Mouse (Mus musculus) neutrophil, adult 65 days (primary cell): ENCODE measurements around the gene Apoc1. TPM values are rescaled to one million over a fixed set of nuclear protein-coding genes. Genes with fewer than 3 reads are reported as not detected.

Experiments used
- total RNA-seq: library from RNA; stranded (reverse); gene quantifications from 2 replicates; pipeline ENCODE4 v1.2.4, GENCODE M21; 2023

The Apoc1 gene
- 2.2 TPM in 1 of 2 replicates, not detected in the other for total RNA-seq

GRCm38 (mm10) chr7:19691873-19692865 is at the start of gene Apoc1:
Apoc1 (minus strand) TSS chr7:19692660.

DNA sequence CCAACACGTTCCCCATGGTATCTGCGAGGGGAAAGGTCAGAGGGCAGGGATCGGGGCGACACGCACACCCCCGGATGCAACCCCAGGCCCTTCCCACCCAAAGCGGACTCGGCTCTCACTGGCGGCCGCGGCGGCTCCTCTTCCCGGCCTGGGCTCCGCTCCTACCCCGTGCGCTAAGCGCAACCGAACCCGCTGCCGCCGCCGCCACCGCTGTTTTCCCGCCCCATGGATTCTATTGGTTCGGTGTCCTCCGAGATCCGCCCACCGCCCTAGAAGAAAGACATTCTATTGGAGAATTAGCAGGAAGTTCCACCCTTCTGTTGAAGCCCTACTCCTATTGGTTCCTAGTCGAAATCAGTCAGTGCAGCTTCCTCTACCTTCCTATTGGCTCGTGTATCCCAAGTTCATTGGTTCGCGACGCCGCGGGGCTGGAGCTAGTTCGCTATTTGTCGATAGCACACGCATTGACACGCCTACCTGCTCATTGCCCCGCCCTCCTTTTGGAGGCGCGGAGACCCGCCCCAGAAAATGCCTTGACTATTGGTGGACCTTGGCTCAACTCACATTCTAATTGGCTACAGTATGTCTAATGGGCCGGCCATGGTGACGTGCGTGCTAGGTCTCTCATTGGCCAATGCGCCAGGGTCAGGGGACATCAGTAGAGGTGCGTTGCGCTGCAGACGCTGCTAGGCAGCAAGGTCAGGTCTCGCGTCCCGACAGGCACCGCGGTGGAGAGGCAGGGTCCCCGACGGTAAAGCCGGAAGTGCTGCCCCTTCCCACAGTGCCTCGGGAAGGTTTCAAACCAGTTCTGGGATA is 23.0 kb upstream of the Apoc1 start, which contains the start of gene Tomm40:
Tomm40 (minus strand) TSS at position 200 of the 816 bp plus-strand sequence.

GRCm38 (mm10) chr7:19698907-19699826 is 6.7 kb upstream of the Apoc1 start, which contains the start of gene Apoe:
Apoe (minus strand) TSS chr7:19699188.

GRCm38 (mm10) chr7:19681202-19681694 is 11.2 kb downstream of the Apoc1 start, which contains the start of the genes Gm44805 and Apoc4:
Gm44805 (minus strand) TSS chr7:19681423.
Apoc4 (minus strand) TSS chr7:19681479.

DNA sequence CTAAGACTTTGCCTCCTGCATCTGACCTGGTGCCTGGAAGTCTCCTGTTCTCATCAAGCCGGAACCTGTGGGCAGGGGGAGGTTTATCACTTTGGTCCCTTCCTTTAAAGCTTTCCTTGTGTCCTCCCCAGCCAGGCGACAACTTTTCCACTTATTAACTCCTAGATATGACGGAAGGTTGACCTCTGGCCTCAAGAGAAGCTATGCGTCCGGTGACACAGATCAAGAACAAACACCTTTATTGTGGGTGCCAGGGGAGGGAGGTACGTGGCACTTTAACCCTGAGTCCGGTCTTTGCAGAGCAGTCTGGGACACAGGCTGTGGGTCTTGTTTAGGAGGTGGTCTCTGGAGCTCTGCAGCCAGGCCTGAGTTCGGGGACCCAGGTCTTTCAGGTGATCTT is 14.6 kb downstream of the Apoc1 start, which contains the start of gene Apoc2:
Apoc2 (minus strand) TSS at position 70 of the 400 bp plus-strand sequence.

GRCm38 (mm10) chr7:19664955-19665841 is 27.3 kb downstream of the Apoc1 start, which contains the start of gene Clptm1:
Clptm1 (minus strand) TSS chr7:19665033.

Other genes with a start within 250 kb of the Apoc1 start
- gene Mark4, start 233.8 kb downstream of the Apoc1 start, total RNA-seq: 29.7 and 32.2 TPM in 2 replicates
- gene Exoc3l2, start 229.3 kb downstream of the Apoc1 start, total RNA-seq: 0.59 and 0.60 TPM in 2 replicates
- gene Bloc1s3, start 184.3 kb downstream of the Apoc1 start, total RNA-seq: 9.0 and 9.5 TPM in 2 replicates
- gene Trappc6a, start 184.3 kb downstream of the Apoc1 start, total RNA-seq: 16.0 and 21.7 TPM in 2 replicates
- not detected in 2 replicates for gene Nkpd1, start 174.8 kb downstream of the Apoc1 start, total RNA-seq
- gene Ppp1r37, start 129.6 kb downstream of the Apoc1 start, total RNA-seq: 36.2 and 46.8 TPM in 2 replicates
- 2.4 and 2.6 TPM in 2 replicates for gene Zfp296, start 115.4 kb downstream of the Apoc1 start, total RNA-seq
- gene Gemin7, start 115.1 kb downstream of the Apoc1 start, total RNA-seq: 43.7 and 47.4 TPM in 2 replicates
- gene Clasrp, start 88.2 kb downstream of the Apoc1 start, total RNA-seq: 42.9 and 53.0 TPM in 2 replicates
- 36.5 and 42.9 TPM in 2 replicates for gene Relb, start 63.2 kb downstream of the Apoc1 start, total RNA-seq
- gene Clptm1, start 27.6 kb downstream of the Apoc1 start, total RNA-seq: 48.4 and 60.5 TPM in 2 replicates
- gene Apoc2, start 14.7 kb downstream of the Apoc1 start, total RNA-seq: 25.3 and 48.0 TPM in 2 replicates
- gene Gm44805, start 11.2 kb downstream of the Apoc1 start, total RNA-seq: not detected in 2 replicates
- not detected in 2 replicates for gene Apoc4, start 11.2 kb downstream of the Apoc1 start, total RNA-seq
- gene Apoe, start 6.5 kb upstream of the Apoc1 start, total RNA-seq: 21.5 and 32.6 TPM in 2 replicates
- 20.8 and 22.1 TPM in 2 replicates for gene Tomm40, start 22.8 kb upstream of the Apoc1 start, total RNA-seq
- 0.38 TPM in 1 of 2 replicates, not detected in the other for gene Nectin2, start 57.8 kb upstream of the Apoc1 start, total RNA-seq
- gene Bcam, start 78.4 kb upstream of the Apoc1 start, total RNA-seq: not detected in 2 replicates
- gene Cblc, start 104.1 kb upstream of the Apoc1 start, total RNA-seq: 0.39 TPM in 1 of 2 replicates, not detected in the other
- 39.2 and 44.6 TPM in 2 replicates for gene Bcl3, start 130.1 kb upstream of the Apoc1 start, total RNA-seq
- gene Gm19345, start 159.3 kb upstream of the Apoc1 start, total RNA-seq: 0.47 TPM in 1 of 2 replicates, not detected in the other
- gene Ceacam16, start 168.6 kb upstream of the Apoc1 start, total RNA-seq: 3.0 and 3.9 TPM in 2 replicates
- gene Ceacam19, start 195.3 kb upstream of the Apoc1 start, total RNA-seq: 0.23 TPM in 1 of 2 replicates, not detected in the other
- 6.7 and 9.0 TPM in 2 replicates for gene Pvr, start 228.5 kb upstream of the Apoc1 start, total RNA-seq